Mouse (Mus musculus) yolk sac, embryonic 10.5 days (tissue): Measurements from ENCODE around the gene Gm43191.
"Not testable (repeated sequence)": the region's sequence is repeated elsewhere in the genome, so short reads cannot be mapped to it uniquely, and the experiment has no call there.

Experiments
- DNase-seq: peaks from one replicate; pipeline ENCODE4 v3.0.0-alpha.2; 2017; ENCODE audit warnings: low spot score

Gm43191 gene

DNA sequence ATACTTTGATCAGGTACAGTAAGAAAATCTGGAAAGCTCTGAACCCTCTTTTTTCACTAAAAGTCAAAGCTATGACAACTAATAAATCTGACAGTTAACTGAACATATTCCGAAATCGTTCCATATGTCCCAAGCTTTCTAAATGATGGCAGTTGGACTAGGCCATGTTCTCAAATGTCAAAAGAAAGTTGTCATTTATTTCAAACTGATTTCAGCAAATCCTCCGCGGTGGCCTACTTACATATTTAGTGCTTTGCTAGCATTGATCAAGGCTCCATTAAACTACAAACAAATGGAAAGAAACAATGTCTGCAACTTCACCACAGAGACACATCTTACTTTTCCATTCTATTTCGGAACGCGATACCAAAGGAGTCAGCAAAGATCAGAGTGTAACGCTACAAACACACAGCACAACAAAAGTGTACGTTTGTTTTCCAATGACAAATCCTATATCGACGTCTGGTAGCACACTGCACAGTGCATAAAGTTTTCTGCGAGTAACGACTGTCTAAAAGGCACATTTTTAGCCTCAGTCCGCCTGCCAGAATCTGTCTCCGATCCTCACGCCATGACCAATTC, 19.7 kb downstream of the Gm43191 start:
- no peak for DNase-seq

- no peak for DNase-seq
Measured at GRCm38 (mm10) chr3:116659856-116660430, 21.1 kb downstream of the Gm43191 start.

DNA sequence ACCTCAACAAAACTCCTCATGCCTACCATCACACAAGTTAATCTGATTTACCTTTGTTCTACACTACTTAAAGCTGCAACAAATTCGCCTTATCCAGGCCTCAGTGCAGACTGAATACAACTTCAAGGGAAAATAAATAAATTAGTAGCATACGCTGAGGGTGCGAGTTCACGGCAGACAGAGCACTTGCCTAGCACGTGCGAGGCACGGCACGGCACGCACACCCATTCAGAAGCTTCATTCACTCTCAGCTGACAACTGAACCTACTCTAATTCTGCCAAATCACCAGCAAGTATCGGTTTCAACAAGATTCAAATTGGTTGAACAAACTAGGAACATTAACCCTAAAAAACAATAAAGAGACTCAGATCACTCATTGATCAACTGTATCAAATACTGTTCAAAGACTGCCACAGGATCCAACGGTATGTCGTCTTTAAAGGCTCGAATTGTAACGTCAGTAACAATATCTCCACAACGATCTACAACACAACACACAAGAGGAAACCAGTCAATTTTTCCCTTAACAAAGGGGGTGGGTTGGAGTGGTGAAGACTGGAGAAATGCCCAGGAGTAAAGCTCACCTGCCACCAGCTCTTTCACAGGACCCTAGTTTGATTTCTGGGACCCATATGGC, 22.0 kb downstream of the Gm43191 start:
- DNase-seq: no peak

DNA sequence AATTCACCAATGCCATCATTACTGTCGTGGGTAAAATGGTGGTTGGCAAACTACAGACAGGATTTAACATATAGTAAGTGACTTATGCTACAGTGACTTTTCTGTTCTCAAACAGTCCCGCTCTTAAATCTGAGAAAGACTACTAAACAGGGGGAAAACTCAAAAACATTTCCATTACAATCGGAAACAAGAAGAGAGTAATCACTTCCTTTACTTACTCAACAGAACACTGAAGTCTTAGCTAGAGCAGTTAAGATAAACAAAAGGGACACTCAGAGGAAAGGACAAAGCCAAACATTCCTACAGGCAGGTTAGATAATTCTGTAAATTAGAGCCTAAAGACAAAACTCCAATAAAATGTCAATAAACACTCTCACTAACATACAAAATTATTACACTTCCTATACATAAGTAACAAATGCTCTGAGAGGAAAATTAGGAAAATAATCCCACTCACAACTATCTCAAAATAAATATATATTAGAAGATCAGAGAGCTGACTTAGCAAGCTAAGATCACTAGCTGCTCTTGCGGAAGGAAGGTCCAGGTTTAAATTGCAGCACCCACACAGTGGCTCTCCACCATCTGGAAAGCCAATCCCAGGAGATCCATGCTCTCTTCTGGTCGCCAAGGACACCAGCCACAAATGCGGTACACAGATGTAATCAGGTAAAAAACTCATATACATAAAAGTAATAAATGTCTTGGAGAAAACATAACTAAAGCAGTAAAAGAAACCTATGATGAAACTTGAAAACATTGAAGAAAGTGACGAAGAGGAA, 24.7 kb downstream of the Gm43191 start:
- no peak for DNase-seq

DNA sequence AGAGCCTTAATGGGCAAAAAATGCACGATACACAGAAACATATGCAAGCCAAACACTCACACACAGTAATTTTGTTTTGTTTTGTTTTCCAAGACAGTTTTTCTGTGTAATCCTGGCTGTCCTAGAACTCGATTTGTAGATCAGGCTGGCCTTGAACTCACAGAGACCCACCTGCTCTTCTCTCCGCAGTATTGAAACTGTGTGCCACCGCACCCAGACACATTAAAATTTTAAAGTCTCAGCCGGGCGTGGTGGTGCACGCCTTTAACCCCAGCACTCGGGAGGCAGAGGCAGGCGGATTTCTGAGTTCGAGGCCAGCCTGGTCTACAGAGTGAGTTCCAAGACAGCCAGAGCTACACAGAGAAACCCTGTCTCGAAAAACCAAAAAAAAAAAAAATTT, 27.0 kb downstream of the Gm43191 start:
- DNase-seq: not testable (repeated sequence)

DNA sequence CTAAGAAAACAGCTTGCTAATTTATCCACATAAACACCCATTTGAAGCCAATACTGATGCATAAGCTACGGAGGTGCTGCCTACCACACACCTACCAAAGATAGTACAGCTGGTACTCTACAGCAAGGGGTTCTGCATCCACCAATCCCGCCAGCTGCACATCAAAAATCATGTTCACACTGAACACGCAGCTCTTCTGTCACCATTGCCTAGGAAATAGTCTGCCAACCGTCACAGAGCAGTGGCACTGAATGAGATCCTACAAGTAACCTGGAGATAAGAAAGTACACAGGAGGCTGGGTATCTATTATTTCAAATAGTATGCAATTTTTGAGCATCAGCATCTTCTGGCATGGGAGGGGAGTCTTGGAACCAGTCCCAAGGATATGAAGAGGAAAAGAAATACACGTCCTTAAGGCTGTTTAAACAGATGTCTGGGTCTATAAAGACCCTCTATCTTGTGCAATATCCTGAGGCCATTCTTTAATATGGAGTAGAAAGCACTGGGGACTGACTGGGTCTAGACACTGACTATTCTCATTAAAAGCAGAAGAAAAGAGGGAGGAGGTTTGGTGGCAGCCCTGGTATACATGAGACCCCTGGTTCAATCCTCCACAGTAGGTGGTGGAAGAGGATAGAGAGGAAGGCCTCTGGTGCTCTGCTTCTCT, 27.6 kb downstream of the Gm43191 start:
- no peak for DNase-seq

DNA sequence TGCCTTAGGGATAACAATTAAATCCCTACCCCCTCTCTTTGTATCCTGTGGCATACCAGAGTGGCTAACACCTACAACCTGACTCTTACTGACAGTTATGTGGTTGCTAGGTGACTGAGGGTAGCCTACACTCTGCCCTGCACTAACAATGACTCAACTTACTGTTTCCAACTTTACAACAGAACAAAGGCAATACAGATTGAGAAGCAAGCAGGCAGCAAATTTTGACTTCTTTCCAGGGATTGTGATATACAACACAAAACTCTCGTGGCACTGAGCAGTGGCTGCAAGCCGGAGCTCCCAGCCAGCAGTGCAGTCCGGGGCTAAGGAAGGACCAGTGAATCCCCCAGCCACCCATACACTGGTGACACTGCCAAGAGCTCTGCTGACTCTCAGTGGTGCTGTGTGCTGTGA, 29.0 kb downstream of the Gm43191 start:
- no peak for DNase-seq

DNA sequence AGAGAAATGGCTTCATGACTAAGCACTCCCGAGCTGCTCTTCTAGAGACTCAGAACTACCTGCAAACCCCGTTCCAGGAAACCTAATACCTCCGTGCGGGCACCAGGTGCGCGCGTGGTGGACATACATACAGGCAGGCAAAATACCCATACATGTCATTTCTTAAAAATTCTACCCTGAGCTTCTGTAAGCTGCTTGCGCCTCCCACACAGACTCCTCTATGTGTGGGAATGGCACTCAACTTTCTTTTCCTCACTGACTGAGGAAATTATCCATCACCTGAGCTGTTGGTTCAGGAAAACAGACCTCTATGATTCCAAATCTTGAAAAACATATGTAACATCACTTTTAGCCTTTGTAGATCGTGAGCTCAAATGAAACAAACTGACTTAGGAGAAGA, 30.4 kb downstream of the Gm43191 start:
- DNase-seq: no peak

GRCm38 (mm10) chr3:116648805-116649204, 32.3 kb downstream of the Gm43191 start:
- no peak for DNase-seq

DNA sequence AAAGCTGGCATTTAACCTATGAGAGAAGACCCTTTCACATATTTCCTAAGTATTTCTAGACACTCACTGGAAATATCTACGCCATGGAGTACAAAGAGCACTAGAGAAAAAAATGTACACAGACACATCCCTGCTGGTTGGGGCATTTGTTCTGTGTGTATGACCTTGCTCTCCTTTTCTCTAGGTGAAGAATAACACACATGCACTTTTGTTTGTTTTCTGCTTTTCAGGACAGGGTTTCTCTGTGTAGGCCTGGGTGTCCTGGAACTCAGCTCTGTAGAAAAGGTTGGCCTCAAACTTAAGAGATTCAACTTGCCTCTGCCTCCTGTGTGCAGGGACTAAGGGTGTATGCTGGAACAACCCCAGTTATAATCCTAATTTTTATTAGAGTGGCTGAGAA, 34.7 kb downstream of the Gm43191 start:
- no peak for DNase-seq

GRCm38 (mm10) chr3:116642373-116642772, 38.7 kb downstream of the Gm43191 start:
- no peak for DNase-seq

DNA sequence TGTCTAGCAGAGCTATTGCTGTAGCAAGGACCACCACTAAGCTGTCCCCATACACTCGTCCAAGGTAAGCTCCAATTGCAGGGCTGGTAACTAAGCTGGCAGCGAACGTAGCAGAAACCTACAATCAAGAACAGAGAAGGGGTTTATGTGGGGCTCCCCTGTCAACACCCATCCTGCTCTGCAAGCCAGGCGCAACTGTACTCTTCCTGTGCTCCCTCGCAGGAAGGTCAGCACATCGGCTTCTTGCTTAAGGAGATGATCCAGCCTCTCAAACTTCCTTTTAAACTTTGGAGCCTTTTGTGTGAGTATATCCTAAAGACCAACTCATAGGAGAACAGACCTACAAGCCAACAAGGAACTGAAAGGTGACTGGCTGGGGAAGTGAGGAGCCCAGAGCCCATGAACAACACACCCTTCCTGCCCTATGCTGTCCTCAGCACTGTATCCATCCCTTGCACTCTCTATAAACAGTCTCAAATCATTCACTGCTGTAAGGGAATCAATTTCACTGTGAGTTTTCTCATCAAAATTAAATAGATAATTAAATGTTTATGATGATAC, 39.2 kb downstream of the Gm43191 start:
- DNase-seq: no peak

DNA sequence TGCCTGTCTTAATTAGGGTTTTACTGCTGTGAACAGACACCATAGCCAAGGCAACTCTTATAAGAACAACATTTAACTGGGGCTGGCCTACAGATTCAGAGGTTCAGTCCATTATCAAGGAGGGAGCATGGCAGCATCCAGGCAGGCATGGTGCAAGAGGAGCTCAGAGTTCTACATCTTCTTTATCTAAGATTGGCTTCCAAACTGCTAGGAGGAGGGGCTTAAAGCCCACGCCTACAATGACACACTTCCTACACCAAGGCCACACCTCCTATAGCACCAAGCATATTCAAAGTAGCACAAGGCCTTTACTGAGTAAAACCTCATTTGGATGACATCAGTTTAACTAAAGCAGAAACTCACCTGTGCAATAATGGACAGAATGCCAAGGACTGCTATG, 41.0 kb downstream of the Gm43191 start:
- no peak for DNase-seq

DNA sequence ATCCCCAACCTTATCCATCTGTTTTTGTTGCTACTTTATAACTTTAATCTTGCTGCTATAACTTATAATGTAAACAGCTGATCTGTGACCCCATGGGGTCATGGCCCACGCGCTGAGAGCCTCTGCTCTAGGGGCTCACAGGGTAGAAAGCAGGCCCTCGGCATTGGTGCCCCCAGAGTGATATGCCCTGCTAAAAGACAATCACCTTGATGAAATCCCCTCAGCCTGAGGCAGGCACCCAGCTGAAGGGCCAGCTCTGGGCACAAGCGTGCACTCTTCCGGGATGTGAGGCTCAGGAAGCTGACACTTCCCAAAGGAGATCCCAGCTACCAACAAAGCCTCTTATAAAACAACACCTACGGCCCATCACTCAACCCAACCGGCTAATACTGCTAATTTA, 42.5 kb downstream of the Gm43191 start:
- DNase-seq: no peak

GRCm38 (mm10) chr3:116637693-116638476, 43.2 kb downstream of the Gm43191 start:
- no peak for DNase-seq

GRCm38 (mm10) chr3:116635799-116636198, 45.3 kb downstream of the Gm43191 start:
- no peak for DNase-seq

DNA sequence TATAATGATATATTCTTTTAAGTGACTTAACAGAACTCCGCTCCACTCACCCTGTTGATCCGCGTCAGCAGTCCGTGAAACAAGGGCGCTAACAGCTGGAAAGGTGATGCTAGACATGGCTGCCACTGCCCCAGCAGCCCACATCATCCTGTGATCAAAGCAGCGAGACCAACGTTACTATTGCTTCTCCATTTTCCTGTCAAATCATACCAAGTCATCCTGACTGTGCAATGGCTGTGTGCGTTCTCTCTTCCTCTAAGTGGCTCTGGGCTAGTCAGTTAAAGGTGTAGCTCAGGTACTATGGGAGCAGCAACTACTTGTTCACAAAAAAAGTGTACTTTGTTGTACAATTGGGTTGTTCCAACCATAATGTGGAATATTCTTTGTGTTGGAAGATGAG, 46.2 kb downstream of the Gm43191 start:
- no peak for DNase-seq

GRCm38 (mm10) chr3:116634091-116634490, 47.0 kb downstream of the Gm43191 start:
- DNase-seq: no peak

DNA sequence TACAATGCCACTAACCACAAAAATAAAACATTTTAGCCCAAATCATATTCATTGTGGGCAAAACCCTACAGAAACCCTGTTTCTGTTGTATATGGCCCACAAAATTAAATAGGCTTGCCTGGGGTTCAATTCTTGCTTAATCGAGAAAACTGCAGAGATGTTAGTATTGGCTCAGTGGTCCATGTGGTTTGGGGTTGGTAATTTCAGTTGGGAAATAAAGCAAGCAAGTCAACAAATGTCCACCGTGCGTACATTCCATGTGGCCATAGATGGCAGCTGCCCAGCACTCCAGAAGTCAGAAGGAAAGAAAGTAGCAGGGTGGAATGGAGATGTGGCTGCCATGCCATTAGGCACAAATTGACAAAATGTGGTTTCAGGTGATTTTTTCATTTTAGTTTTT, 48.1 kb downstream of the Gm43191 start:
- DNase-seq: no peak

GRCm38 (mm10) chr3:116631459-116631858, 49.6 kb downstream of the Gm43191 start:
- no peak for DNase-seq

- no peak for DNase-seq
Measured at GRCm38 (mm10) chr3:116622641-116623040, 58.4 kb downstream of the Gm43191 start.
